Mouse (Mus musculus): Measurements from ENCODE around the gene 1810062G17Rik.
A peak's percentile ranks its signal among the peaks of the same experiment; 100 is the strongest.

Gene 1810062G17Rik

DNA sequence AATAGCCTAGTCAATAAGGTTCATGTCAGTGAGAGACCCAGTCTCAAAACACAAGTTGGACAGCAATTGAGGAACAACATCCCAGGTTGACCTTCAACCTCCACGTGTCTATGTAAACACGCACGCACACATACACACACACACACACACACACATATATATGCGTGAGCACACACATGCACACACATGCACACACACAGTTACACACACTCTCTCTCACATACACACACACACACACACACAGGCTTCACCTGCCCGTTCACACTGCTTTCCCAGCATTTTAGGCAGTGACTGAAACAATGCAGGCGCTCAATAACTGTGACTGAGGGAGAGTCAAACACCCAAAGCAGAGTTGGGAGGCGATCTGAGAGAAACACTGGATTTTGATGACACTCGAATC is 29.6 kb downstream of the 1810062G17Rik start:
- no peak for DNase-seq (ENCODE audit: low spot score in 2 of 2)

DNA sequence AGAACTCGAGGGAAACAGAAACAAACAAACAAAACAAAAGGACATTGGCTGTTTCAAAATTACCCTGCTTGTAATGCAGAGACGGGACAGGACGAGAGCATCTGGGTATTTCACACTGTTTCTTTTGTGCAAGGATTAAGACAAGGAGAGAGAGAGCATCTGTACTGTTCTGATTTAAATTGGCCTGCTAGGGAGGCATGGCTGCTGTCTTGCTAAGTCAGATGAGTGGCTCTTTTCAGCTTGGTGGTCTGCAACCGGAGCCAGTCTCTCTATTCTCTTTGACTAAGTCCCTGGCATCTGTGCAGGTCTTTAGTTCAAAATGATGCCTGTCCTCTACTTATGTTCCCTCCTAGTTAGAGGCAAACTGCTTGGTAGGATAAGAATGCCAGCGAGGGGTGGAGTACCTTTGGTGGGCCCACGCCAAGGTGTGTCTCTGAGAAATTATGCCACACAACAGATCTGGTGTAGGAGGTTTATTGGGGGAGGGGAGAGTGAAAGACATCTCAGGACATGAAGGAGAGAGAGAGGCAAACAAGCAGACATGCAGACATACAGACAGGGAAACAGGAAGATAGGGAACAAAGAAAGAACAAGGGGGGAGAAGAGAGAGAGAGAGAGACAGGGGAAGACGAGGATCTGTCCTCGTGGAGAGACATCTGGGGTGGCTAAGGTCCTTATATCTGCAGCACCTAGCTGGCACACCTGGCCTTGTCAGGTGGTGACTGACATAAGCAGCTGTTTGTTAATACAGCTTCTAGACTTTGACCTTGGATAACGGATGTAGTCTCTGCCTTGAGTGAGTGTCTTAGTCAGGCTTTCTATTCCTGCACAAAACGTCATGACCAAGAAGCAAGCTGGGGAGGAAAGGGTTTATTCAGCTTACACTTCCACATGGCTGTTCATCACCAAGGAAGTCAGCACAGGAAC is 30.3 kb downstream of the 1810062G17Rik start:
- no peak for DNase-seq (ENCODE audit: low spot score in 2 of 2)

DNA sequence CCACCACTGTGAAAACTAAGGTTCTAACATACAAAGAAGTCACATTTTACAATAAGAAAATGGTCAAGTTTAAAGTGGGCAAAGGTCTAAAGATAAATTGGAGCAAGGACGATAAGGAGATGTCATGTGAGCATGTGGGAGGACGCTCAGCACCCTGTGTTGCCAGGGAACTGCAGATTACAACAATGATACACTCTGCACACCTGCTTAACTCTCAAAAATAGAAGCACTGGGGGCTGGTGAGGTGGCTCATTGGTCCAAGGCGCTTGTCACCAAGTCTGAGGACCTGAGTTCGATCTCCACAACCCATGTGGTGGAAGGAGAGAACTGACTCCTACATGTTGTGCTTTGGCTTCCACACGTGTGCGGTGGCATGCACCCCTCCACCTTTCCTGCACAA is 35.8 kb downstream of the 1810062G17Rik start:
- DNase-seq (ENCODE audit: low spot score in 2 of 2) = no peak

DNA sequence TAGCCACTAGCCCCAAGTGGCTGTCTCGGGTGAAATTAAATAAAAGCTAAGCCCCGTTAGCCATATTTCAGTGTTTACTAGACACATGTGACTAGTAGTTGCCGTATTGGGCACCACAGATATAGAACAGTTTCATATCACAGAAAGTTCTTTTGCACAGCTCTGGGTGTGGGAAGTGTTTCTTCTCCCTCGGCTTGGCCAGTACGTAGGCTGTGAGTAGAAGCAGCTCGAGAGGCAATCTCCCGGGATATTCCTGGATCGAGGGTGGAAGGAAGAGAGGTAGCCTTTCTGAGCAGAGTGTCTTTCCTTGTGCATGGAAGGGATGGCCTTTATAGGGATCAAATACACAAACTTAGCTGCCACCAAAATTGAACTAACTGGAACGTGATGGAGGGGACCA is 40.5 kb downstream of the 1810062G17Rik start:
- peak; percentile 67 to 75 for DNase-seq (ENCODE audit: low spot score in 2 of 2)

DNA sequence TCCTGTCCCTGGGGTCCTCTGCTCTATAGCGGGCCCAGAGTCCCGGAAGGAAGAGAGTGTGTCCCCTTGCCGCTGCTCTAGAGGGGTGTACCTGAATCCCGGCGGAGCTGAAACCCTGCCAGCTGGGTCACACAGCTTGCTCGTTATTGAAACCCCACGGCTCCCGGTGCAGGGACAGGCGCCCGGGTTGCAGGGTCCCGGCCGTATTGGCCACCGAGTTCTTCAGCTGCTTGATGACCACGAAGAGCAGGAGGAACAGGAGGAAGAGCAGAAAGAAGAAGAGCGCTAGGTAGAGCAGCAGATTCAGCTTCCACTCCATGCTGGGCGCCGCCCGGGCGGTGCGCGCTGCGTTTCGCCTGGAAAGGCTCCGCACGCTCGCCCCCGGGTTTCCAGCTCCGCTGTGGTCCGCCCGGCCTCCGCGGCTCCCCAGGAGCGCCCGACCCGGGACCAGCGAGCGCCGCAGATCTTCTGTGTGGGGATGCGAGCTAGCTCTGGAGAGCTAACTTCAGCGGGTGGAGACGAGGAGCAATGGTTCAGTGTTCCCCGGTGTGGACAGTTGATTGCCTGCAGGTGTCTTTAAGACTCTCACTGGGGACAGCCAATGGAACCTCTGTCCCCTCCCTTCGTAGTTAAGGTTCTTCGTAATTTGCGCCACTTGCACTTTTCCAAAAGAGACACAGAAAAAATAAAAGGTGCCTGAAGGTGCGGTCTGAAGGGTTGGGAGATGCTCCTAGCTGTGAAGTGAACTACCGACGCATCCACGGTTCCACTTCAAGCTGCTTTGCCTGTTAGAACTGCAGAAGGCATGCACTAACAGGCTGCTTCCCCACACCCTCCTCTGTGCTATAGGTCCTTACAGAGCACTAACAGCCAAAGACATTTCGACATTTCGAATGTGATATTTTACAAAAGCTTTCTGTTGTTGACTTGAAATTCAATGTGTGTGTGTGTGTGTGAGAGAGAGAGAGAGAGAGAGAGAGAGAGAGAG is 45.6 kb downstream of the 1810062G17Rik start, which contains the start of gene Gm11549:
Gene Gm11549 (minus strand): TSS at position 741 of the 988 bp plus-strand sequence.
- peak in 1 of 2 experiments; percentile 42 for DNase-seq (ENCODE audit: low spot score in 2 of 2)

DNA sequence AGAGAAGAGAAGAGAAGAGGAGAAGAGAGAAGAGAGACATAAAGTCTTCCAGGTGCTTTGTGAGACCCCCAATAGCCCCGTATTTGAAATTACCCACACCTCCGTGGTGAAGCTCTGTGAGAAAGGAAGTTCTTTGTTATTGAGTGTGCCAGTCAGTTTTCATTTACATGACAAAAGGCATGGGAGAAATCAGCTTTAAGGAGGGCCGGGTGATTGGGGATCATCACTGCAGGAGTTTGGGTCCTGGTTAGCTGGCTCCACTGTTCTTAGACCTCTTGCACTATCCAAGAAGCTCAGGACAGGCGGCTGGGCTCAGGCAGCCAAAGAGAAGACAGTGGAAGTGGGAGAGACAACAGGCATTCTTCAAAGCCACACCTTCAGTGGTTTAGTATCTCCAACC is 46.4 kb downstream of the 1810062G17Rik start:
- DNase-seq (ENCODE audit: low spot score in 2 of 2) = no peak

DNA sequence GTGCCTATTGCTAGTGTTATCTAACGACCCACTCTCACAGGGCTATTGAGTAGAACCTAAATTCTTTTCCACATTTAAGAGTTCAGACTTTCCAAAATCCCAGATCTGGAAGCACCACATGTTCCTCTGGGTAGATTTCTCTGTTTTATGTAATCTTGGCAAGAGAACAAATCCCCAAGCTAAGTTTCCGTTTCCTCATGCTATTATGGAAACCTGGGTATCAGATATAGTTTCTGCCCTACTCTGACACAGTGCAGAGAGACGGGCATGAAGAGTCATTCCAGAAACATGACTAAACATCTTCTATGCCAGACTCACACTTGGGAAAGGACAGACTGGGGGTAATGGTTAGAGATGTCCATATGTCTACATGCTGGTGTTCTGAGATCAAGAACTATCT is 48.7 kb downstream of the 1810062G17Rik start:
- DNase-seq (ENCODE audit: low spot score in 2 of 2) = no peak

DNA sequence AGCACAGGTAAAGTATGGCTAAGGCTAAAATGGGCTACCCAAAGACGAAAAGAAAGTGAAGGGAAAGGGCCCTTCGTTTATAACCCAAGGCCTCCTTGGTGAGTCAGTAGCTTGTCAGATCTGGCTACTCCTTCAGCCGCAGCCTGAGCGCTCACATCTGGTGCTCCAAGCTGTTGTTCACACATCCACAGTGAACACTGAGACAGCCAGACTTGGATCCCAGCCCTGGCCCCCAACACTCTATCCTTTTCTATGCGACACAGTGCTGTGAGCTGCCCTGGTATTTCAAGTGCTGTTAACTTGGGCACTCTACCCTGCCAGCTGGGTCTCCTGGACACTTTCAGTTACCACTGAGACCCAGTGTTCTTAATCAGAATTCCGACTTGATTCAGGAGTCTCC is 54.6 kb downstream of the 1810062G17Rik start:
- peak in 1 of 2 experiments; percentile 82 for DNase-seq (ENCODE audit: low spot score in 2 of 2)

DNA sequence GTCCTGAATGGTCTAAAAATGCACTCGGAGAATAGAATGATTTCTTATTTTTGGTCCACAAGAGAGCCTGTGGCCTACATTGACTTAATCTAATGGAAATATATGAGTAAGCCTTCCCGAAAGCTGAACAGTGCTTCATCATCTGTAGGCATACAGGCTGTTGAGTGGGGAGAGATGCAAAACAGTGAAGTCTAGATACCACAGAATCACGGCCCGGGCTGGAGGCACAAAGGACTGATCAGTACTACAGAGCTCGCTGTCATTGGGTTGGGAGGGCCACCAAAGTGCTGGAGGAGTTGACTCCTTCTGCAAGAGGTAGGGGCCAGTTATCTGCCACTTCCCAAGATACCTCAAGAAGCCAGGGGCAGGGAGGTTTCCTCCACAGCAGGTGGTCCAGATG is 55.0 kb downstream of the 1810062G17Rik start:
- DNase-seq (ENCODE audit: low spot score in 2 of 2) = peak in 1 of 2 experiments; percentile 24

DNA sequence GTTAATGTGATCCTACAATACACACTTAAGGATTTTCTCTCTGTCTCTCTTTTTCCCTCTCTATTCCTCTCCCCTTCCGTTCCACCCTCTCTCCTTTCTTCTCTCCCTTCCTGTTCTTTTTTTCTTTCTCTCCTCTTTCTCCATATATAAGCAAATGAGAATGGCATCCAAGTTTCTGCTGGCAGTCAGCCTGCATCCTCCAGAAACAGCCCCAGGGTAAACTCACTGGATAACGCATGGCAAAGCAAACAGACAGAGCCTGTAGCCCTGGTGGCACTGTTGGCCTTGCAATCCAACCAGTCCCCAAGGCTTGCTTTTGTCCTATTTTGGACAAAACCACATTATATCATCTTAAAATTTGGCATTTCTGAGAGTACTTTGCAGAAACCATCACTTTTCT is 55.5 kb downstream of the 1810062G17Rik start:
- peak in 1 of 2 experiments; percentile 39 for DNase-seq (ENCODE audit: low spot score in 2 of 2)
